Comparison of ENCODE assay signal across 9 mouse cellular contexts in genomic region chr8:120284265-120284664, GRCm38 (mm10). TPM values are rescaled to one million over a fixed set of nuclear protein-coding genes. Genes with fewer than 3 reads are reported as not detected.
DNase-seq lines count a peak whose midpoint lies in the region; ATAC-seq and TF ChIP-seq lines count a peak whose summit lies in the region.
"Had no signal": no experiment of that assay in that cellular context is flagged by ENCODE, and none has a peak within 500 bp of the region (broad histone marks: within the 10 kb centered on the region; RNA-seq: fewer than 3 reads in every experiment).

No protein-coding gene starts in this region.

- peak overlapping the region; percentile 71 for H3K27ac ChIP-seq in kidney, embryonic 14.5 days (ENCODE audit: low read depth, low read length)
- H3K27ac ChIP-seq in forebrain, embryonic 16.5 days (ENCODE audit: low read length): peak overlapping the region; percentile 58
- peak overlapping the region; percentile 67 for H3K27ac ChIP-seq in midbrain, embryonic 14.5 days (replicated peaks; ENCODE audit: low read depth, low read length)

- H3K36me3 ChIP-seq in kidney, embryonic 14.5 days (ENCODE audit: control insufficient read depth, insufficient read depth, low read length): no peaks in the 10 kb centered on the region
- no peaks in the 10 kb centered on the region for H3K36me3 ChIP-seq in forebrain, embryonic 16.5 days (ENCODE audit: control insufficient read depth, insufficient read depth)
- no peaks in the 10 kb centered on the region for H3K36me3 ChIP-seq in midbrain, embryonic 14.5 days (ENCODE audit: control insufficient read depth, insufficient read depth, low read length)

- no peaks in the 10 kb centered on the region for H3K27me3 ChIP-seq in kidney, embryonic 14.5 days (ENCODE audit: control insufficient read depth, insufficient read depth, low read length)
- H3K27me3 ChIP-seq in forebrain, embryonic 16.5 days (replicated peaks; ENCODE audit: control insufficient read depth, insufficient read depth, low read length): no peaks in the 10 kb centered on the region
- no peaks in the 10 kb centered on the region for H3K27me3 ChIP-seq in midbrain, embryonic 14.5 days (ENCODE audit: control insufficient read depth, insufficient read depth, low read length)

- 21% methylated on average over 9 of the region's 9 CpGs for WGBS in kidney, embryonic 14.5 days
- 23% methylated on average over 9 of the region's 9 CpGs for WGBS in forebrain, embryonic 16.5 days
- 23% methylated on average over 9 of the region's 9 CpGs for WGBS in midbrain, embryonic 14.5 days

- H3K9ac ChIP-seq in kidney, embryonic 14.5 days (ENCODE audit: low read depth, low read length): peak overlapping the region; percentile 7; the same call in 1 of the 2 replicates
- H3K9ac ChIP-seq in forebrain, embryonic 16.5 days (replicated peaks; ENCODE audit: low read depth, low read length): peak overlapping the region; percentile 18; the same call in 1 of the 2 replicates
- no peak overlapping the region; the same call in 1 of the 2 replicates for H3K9ac ChIP-seq in midbrain, embryonic 14.5 days (replicated peaks; ENCODE audit: low read length)

- H3K4me1 ChIP-seq in kidney, embryonic 14.5 days (ENCODE audit: control insufficient read depth, insufficient read depth, low read length): peaks cover 58% of the 10 kb centered on the region
- peaks cover 44% of the 10 kb centered on the region for H3K4me1 ChIP-seq in forebrain, embryonic 16.5 days (replicated peaks; ENCODE audit: control insufficient read depth, insufficient read depth, low read length)
- H3K4me1 ChIP-seq in midbrain, embryonic 14.5 days (ENCODE audit: control insufficient read depth, insufficient read depth, low read length): peaks cover 52% of the 10 kb centered on the region

- no peak for TF ChIP-seq POLR2A in brain, embryonic 14.5 days (IDR thresholded peaks at IDR 0.05; ENCODE audit: borderline replicate concordance, extremely low read depth, insufficient read depth, insufficient read length, poor library complexity, severe bottlenecking)

- DNase-seq in kidney, adult 11 months: no peak
- peak; percentile 71 for DNase-seq in brain, embryonic 14.5 days (ENCODE audit: low read depth)
- no peak for DNase-seq in midbrain, embryonic 14.5 days
- no peak for DNase-seq in embryo, embryonic 11 days
- no peak for DNase-seq in adrenal gland, postnatal 36 days
- DNase-seq in ovary, postnatal 36 days (ENCODE audit: low spot score): no peak
- DNase-seq: heart, postnatal 36 days had no signal

- no peak for TF ChIP-seq CTCF in brain, embryonic 14.5 days (IDR thresholded peaks at IDR 0.05; ENCODE audit: borderline replicate concordance, extremely low read depth, insufficient read depth, insufficient read length)

- no peaks in the 10 kb centered on the region for H3K9me3 ChIP-seq in kidney, embryonic 14.5 days (ENCODE audit: control insufficient read depth, low read length)
- no peaks in the 10 kb centered on the region for H3K9me3 ChIP-seq in forebrain, embryonic 16.5 days (ENCODE audit: control insufficient read depth, low read length)
- H3K9me3 ChIP-seq in midbrain, embryonic 14.5 days (ENCODE audit: control insufficient read depth, low read length): no peaks in the 10 kb centered on the region

- no peak for ATAC-seq in kidney, embryonic 14.5 days (ENCODE audit: low FRiP score, low TSS enrichment)
- ATAC-seq in forebrain, embryonic 16.5 days: peak; percentile 28; the same call in 1 of the 2 replicates
- ATAC-seq in midbrain, embryonic 14.5 days (ENCODE audit: low FRiP score, low TSS enrichment): no peak

- H3K4me3 ChIP-seq in kidney, embryonic 14.5 days (ENCODE audit: low read length): no peak overlapping the region
- H3K4me3 ChIP-seq in forebrain, embryonic 16.5 days (replicated peaks; ENCODE audit: low read length): no peak overlapping the region
- H3K4me3 ChIP-seq in midbrain, embryonic 14.5 days (replicated peaks; ENCODE audit: low read depth, low read length): no peak overlapping the region

- no peak overlapping the region for H3K4me2 ChIP-seq in kidney, embryonic 14.5 days (replicated peaks; ENCODE audit: low read depth, low read length)
- peak overlapping the region; percentile 6; the same call in 1 of the 2 replicates for H3K4me2 ChIP-seq in forebrain, embryonic 16.5 days (ENCODE audit: low read length)
- no peak overlapping the region for H3K4me2 ChIP-seq in midbrain, embryonic 14.5 days (ENCODE audit: low read length)

RNA-seq across cellular contexts. Expression of gene Gse1, which starts 56.0 kb away (rescaled TPM):
- polyA plus RNA-seq in kidney, embryonic 14.5 days (2014; fragmentation: Nextera tagmentation; extraction: Ambion mirVana): 11.3 and 12.1 TPM in 2 replicates
- polyA plus RNA-seq in brain, embryonic 14.5 days (2012; rRNA removed): 70.3 and 70.4 TPM in 2 replicates
- 26.9 and 34.9 TPM in 2 replicates for polyA plus RNA-seq in forebrain, embryonic 16.5 days (2015; fragmentation: Nextera tagmentation; extraction: Ambion mirVana)
- polyA plus RNA-seq in midbrain, embryonic 14.5 days (2014; fragmentation: Nextera tagmentation; extraction: Ambion mirVana): 28.6 and 29.0 TPM in 2 replicates
- 10 to 100 TPM; 25.9 to 30.2 TPM for total RNA-seq in adrenal gland, postnatal 36 days (2021)
